Mouse (Mus musculus): ENCODE data around the gene B3gnt2. TPM values are rescaled to one million over a fixed set of nuclear protein-coding genes. Genes with fewer than 3 reads are reported as not detected.
A peak's percentile ranks its signal among the peaks of the same experiment; 100 is the strongest.

The B3gnt2 gene
- polyA plus RNA-seq, 1 experiment from 2014 or later, result 6.9 TPM

DNA sequence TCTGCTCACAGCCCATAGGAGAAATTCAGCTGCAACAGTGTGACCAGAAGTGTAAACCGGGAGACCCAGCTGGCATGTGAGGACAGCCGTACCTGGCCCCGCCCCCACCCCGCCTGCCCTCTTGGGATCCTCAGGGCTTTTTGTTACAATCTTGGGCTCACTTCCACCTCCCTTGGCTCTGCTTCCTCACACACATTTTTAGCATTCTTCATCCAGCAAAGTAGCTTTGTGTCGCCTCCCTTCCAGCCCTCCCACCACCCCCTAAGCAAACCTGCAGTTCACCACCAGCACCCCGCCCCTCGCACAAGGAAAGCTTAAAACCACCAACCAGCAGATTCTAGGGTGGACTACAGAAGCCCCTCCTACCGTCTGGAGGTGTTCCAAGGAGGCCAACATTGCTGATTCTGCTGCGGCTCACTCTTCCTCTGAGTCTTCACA is 60.8 kb downstream of the B3gnt2 start:
- ATAC-seq (replicated peaks; ENCODE audit: extremely low read depth, insufficient read depth, low FRiP score), result peak; percentile 66
- Histone ChIP-seq H3K4me3 (ENCODE audit: low read length) (no peak overlapping the region), H3K4me2 (ENCODE audit: low read depth, low read length) (peak overlapping the region; percentile 49), H3K4me1 (ENCODE audit: control insufficient read depth, insufficient read depth, low read length) (peaks cover 15% of the 10 kb centered on the region), H3K36me3 (ENCODE audit: control insufficient read depth, insufficient read depth) (no peaks in the 10 kb centered on the region), H3K27ac (ENCODE audit: low read length) (peak overlapping the region; percentile 4), H3K9ac (ENCODE audit: low read length) (0 out of 2 replicates have a peak overlapping the region, but pooled peaks have one; percentile 16), H3K27me3 (ENCODE audit: control insufficient read depth, insufficient read depth, low read length) (no peaks in the 10 kb centered on the region), H3K9me3 (replicated peaks; ENCODE audit: control insufficient read depth, low read length) (no peaks in the 10 kb centered on the region)
- 16% methylated on average over 9 of the region's 9 CpGs for WGBS

- no peak overlapping the region for H3K4me2 ChIP-seq (ENCODE audit: low read depth, low read length)
- no peak overlapping the region for H3K4me3 ChIP-seq (ENCODE audit: low read length)
- no peak overlapping the region for H3K27ac ChIP-seq (ENCODE audit: low read length)
Measured at GRCm38 (mm10) chr11:22798916-22799315, 61.8 kb downstream of the B3gnt2 start.

DNA sequence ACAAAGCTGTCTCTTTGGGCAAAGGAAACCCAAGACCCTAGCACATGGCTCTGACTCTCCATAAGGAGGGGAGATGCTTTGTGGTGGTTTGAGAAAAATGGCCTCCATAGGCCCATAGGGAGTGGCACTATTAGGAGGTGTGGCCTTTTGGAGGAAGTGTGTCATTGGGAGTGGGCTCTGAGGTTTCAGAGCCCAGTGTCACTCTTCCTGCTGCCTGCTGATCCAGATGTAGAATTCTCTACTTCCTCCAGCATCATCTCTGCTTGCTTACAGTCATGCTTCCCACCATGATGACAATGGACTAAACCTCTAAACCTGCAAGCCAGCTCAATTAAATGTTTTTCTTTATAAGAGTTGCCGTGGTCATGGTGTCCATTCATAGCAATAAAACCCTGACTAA is 66.0 kb downstream of the B3gnt2 start:
- 88% methylated on average over 1 of the region's 1 CpGs for WGBS
- Histone ChIP-seq H3K27me3 (ENCODE audit: control insufficient read depth, insufficient read depth, low read length) (no peaks in the 10 kb centered on the region), H3K27ac (ENCODE audit: low read length) (no peak overlapping the region), H3K4me1 (ENCODE audit: control insufficient read depth, insufficient read depth, low read length) (peaks cover 8% of the 10 kb centered on the region), H3K4me2 (ENCODE audit: low read depth, low read length) (no peak overlapping the region), H3K9ac (ENCODE audit: low read length) (no peak overlapping the region), H3K36me3 (ENCODE audit: control insufficient read depth, insufficient read depth) (0 out of 2 replicates have a peak, but pooled peaks cover 2% of the 10 kb centered on the region), H3K4me3 (ENCODE audit: low read length) (no peak overlapping the region), H3K9me3 (replicated peaks; ENCODE audit: control insufficient read depth, low read length) (no peaks in the 10 kb centered on the region)
- ATAC-seq (replicated peaks; ENCODE audit: extremely low read depth, insufficient read depth, low FRiP score), result no peak

More at GRCm38 (mm10) chr11:22798916-22799315, 61.8 kb downstream of the B3gnt2 start:
- Histone ChIP-seq H3K9ac (ENCODE audit: low read length) (no peak overlapping the region), H3K9me3 (replicated peaks; ENCODE audit: control insufficient read depth, low read length) (no peaks in the 10 kb centered on the region), H3K27me3 (ENCODE audit: control insufficient read depth, insufficient read depth, low read length) (no peaks in the 10 kb centered on the region), H3K4me1 (ENCODE audit: control insufficient read depth, insufficient read depth, low read length) (peaks cover 15% of the 10 kb centered on the region), H3K36me3 (ENCODE audit: control insufficient read depth, insufficient read depth) (no peaks in the 10 kb centered on the region)
- no peak for ATAC-seq (replicated peaks; ENCODE audit: extremely low read depth, insufficient read depth, low FRiP score)
- WGBS, result 72% methylated on average over 5 of the region's 5 CpGs

DNA sequence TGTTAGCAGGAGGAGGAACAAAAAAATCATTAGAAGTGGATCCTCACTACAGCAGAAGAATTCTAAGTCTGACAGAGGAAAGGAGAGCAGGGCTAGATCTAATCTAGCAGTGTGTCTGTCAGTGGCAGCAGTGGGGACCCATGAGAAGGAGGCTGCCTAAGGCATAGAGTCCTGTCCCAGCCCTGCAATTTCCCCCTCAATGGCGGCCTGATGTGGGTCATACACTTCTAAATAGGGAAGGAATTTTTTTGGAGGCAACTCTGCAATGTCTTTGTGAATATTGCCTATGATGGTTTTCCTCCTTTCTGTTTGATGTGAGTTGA is 66.9 kb downstream of the B3gnt2 start:
- no peak overlapping the region for H3K27ac ChIP-seq (ENCODE audit: low read length)
- ATAC-seq (replicated peaks; ENCODE audit: extremely low read depth, insufficient read depth, low FRiP score), result no peak
- H3K36me3 ChIP-seq (ENCODE audit: control insufficient read depth, insufficient read depth), result 0 out of 2 replicates have a peak, but pooled peaks cover 2% of the 10 kb centered on the region
- peaks cover 3% of the 10 kb centered on the region; the same call in 1 of the 2 replicates for H3K9me3 ChIP-seq (replicated peaks; ENCODE audit: control insufficient read depth, low read length)
- H3K4me3 ChIP-seq (ENCODE audit: low read length), result no peak overlapping the region
- H3K4me1 ChIP-seq (ENCODE audit: control insufficient read depth, insufficient read depth, low read length), result 0 out of 2 replicates have a peak, but pooled peaks cover 3% of the 10 kb centered on the region
- 83% methylated on average over 1 of the region's 1 CpGs for WGBS
- no peak overlapping the region for H3K9ac ChIP-seq (ENCODE audit: low read length)
- no peak overlapping the region for H3K4me2 ChIP-seq (ENCODE audit: low read depth, low read length)
- H3K27me3 ChIP-seq (ENCODE audit: control insufficient read depth, insufficient read depth, low read length), result no peaks in the 10 kb centered on the region

DNA sequence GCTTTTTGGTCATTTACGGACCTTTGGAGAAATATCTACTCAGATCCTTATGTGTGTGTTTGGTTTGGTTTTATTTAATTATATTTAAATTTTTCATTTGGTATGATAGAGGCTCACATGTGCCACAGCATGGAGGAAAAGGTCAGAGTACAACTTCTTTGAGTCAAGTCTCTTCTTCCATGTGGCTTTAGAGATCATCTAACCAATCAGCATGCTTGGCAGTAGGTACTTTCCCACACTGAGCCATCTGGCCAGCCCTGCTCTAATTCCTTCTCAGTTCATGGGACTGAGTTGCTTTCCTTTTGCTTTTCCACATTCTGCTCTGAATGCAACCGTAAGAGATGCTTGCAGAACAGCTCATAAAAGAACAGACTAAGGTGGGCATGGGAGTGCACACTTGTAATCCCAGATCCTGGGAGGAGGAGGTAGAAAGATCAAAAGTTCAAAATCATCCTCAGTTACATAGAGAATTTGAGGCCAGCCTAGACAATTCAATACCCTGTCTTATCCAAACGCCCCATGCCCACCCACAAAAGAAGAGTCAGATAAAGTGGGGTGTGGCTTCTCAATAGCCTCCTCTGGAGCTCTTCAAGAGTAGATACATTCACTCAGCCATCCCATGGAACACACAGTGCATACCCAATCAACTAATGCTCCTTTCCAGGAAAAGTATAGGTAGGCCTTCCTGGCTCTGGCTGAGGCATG is 67.4 kb downstream of the B3gnt2 start:
- Histone ChIP-seq H3K4me1 (ENCODE audit: control insufficient read depth, insufficient read depth, low read length) (0 out of 2 replicates have a peak, but pooled peaks cover 3% of the 10 kb centered on the region), H3K4me2 (ENCODE audit: low read depth, low read length) (no peak overlapping the region), H3K36me3 (ENCODE audit: control insufficient read depth, insufficient read depth) (0 out of 2 replicates have a peak, but pooled peaks cover 2% of the 10 kb centered on the region), H3K27me3 (ENCODE audit: control insufficient read depth, insufficient read depth, low read length) (no peaks in the 10 kb centered on the region), H3K9ac (ENCODE audit: low read length) (no peak overlapping the region), H3K27ac (ENCODE audit: low read length) (no peak overlapping the region), H3K4me3 (ENCODE audit: low read length) (no peak overlapping the region), H3K9me3 (replicated peaks; ENCODE audit: control insufficient read depth, low read length) (peaks cover 3% of the 10 kb centered on the region; the same call in 1 of the 2 replicates)
- no peak for ATAC-seq (replicated peaks; ENCODE audit: extremely low read depth, insufficient read depth, low FRiP score)
- 79% methylated on average over 3 of the region's 3 CpGs for WGBS

GRCm38 (mm10) chr11:22792149-22792548 is 68.6 kb downstream of the B3gnt2 start:
- no peak overlapping the region for H3K27ac ChIP-seq (ENCODE audit: low read length)
- no peak overlapping the region for H3K4me3 ChIP-seq (ENCODE audit: low read length)
- H3K36me3 ChIP-seq (ENCODE audit: control insufficient read depth, insufficient read depth), result 0 out of 2 replicates have a peak, but pooled peaks cover 2% of the 10 kb centered on the region
- ATAC-seq (replicated peaks; ENCODE audit: extremely low read depth, insufficient read depth, low FRiP score), result no peak
- peaks cover 3% of the 10 kb centered on the region; the same call in 1 of the 2 replicates for H3K9me3 ChIP-seq (replicated peaks; ENCODE audit: control insufficient read depth, low read length)
- 92% methylated on average over 1 of the region's 1 CpGs for WGBS
- no peak overlapping the region for H3K4me2 ChIP-seq (ENCODE audit: low read depth, low read length)
- H3K9ac ChIP-seq (ENCODE audit: low read length), result no peak overlapping the region
- H3K27me3 ChIP-seq (ENCODE audit: control insufficient read depth, insufficient read depth, low read length), result no peaks in the 10 kb centered on the region
- H3K4me1 ChIP-seq (ENCODE audit: control insufficient read depth, insufficient read depth, low read length), result 0 out of 2 replicates have a peak, but pooled peaks cover 3% of the 10 kb centered on the region

- no peak for ATAC-seq (replicated peaks; ENCODE audit: extremely low read depth, insufficient read depth, low FRiP score)
- WGBS, result 84% methylated on average over 5 of the region's 5 CpGs
Measured at GRCm38 (mm10) chr11:22791726-22792125, 69.0 kb downstream of the B3gnt2 start.

DNA sequence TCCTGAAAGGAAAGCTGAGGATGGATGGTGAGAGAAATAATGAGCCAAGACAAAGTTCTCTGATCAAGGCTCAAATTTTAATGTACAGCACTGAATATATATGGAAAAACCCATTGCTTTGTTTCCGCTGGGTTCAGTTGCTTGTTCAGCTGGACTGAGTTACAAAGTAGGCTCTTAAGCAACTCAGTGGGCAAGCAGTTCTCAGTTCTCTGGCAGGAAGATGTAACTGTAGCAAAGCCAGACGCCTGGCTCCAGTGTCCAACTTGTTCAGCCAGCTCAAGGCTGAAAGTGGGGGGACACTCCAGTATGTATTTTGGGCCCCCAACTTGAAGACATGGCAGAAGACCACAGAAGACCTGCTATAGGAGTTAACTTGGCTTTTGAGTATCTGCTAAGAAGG is 72.9 kb downstream of the B3gnt2 start:
- no peak for ATAC-seq (replicated peaks; ENCODE audit: extremely low read depth, insufficient read depth, low FRiP score)
- Histone ChIP-seq H3K4me1 (ENCODE audit: control insufficient read depth, insufficient read depth, low read length) (no peaks in the 10 kb centered on the region), H3K9me3 (replicated peaks; ENCODE audit: control insufficient read depth, low read length) (peaks cover 3% of the 10 kb centered on the region; the same call in 1 of the 2 replicates), H3K36me3 (ENCODE audit: control insufficient read depth, insufficient read depth) (0 out of 2 replicates have a peak, but pooled peaks cover 2% of the 10 kb centered on the region), H3K4me3 (ENCODE audit: low read length) (no peak overlapping the region), H3K9ac (ENCODE audit: low read length) (no peak overlapping the region), H3K4me2 (ENCODE audit: low read depth, low read length) (no peak overlapping the region), H3K27me3 (ENCODE audit: control insufficient read depth, insufficient read depth, low read length) (no peaks in the 10 kb centered on the region), H3K27ac (ENCODE audit: low read length) (no peak overlapping the region)
- WGBS, result 83% methylated on average over 2 of the region's 2 CpGs

More at GRCm38 (mm10) chr11:22791726-22792125, 69.0 kb downstream of the B3gnt2 start:
- Histone ChIP-seq H3K9ac (ENCODE audit: low read length) (no peak overlapping the region), H3K36me3 (ENCODE audit: control insufficient read depth, insufficient read depth) (0 out of 2 replicates have a peak, but pooled peaks cover 2% of the 10 kb centered on the region), H3K27me3 (ENCODE audit: control insufficient read depth, insufficient read depth, low read length) (no peaks in the 10 kb centered on the region), H3K4me1 (ENCODE audit: control insufficient read depth, insufficient read depth, low read length) (0 out of 2 replicates have a peak, but pooled peaks cover 3% of the 10 kb centered on the region), H3K27ac (ENCODE audit: low read length) (no peak overlapping the region), H3K4me3 (ENCODE audit: low read length) (no peak overlapping the region), H3K4me2 (ENCODE audit: low read depth, low read length) (no peak overlapping the region), H3K9me3 (replicated peaks; ENCODE audit: control insufficient read depth, low read length) (peaks cover 3% of the 10 kb centered on the region; the same call in 1 of the 2 replicates)

DNA sequence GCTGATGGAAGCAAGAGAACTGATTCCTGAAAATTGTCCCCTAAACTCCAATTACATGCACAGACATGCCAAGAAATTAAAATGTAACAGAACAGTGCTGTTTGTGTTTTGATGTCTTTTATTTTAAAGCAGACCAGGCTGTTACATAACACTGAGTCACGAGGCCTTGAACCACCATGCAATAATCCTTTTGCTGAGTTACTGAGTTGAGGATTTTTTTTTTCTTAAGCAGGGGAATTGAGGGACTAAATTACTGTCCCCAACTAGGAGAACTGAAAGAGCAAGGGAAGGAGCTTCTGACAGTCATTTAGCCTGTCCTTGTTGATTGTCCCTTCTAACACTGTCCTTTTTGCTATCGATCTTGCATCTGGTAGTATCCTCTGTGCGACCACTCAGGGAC is 76.3 kb downstream of the B3gnt2 start:
- H3K4me2 ChIP-seq (ENCODE audit: low read depth, low read length), result no peak overlapping the region
- 86% methylated on average over 3 of the region's 3 CpGs for WGBS

More for the DNA sequence above, 76.3 kb downstream of the B3gnt2 start:
- Histone ChIP-seq H3K36me3 (ENCODE audit: control insufficient read depth, insufficient read depth) (no peaks in the 10 kb centered on the region), H3K4me1 (ENCODE audit: control insufficient read depth, insufficient read depth, low read length) (no peaks in the 10 kb centered on the region), H3K27me3 (ENCODE audit: control insufficient read depth, insufficient read depth, low read length) (no peaks in the 10 kb centered on the region), H3K9me3 (replicated peaks; ENCODE audit: control insufficient read depth, low read length) (peaks cover 3% of the 10 kb centered on the region; the same call in 1 of the 2 replicates), H3K9ac (ENCODE audit: low read length) (no peak overlapping the region), H3K4me3 (ENCODE audit: low read length) (no peak overlapping the region), H3K27ac (ENCODE audit: low read length) (no peak overlapping the region)
- no peak for ATAC-seq (replicated peaks; ENCODE audit: extremely low read depth, insufficient read depth, low FRiP score)

All from heart, embryonic 16.5 days (tissue).